Mouse (Mus musculus): ENCODE results near the gene Rin1. TPM values are rescaled to one million over a fixed set of nuclear protein-coding genes. Genes with fewer than 3 reads are reported as not detected.
A peak's percentile ranks its signal among the peaks of the same experiment; 100 is the strongest.
"Not testable (repeated sequence)": the region's sequence is repeated elsewhere in the genome, so short reads cannot be mapped to it uniquely, and the experiment has no call there.

Rin1 gene
- total RNA-seq, 1 experiment: 16.5 TPM

DNA sequence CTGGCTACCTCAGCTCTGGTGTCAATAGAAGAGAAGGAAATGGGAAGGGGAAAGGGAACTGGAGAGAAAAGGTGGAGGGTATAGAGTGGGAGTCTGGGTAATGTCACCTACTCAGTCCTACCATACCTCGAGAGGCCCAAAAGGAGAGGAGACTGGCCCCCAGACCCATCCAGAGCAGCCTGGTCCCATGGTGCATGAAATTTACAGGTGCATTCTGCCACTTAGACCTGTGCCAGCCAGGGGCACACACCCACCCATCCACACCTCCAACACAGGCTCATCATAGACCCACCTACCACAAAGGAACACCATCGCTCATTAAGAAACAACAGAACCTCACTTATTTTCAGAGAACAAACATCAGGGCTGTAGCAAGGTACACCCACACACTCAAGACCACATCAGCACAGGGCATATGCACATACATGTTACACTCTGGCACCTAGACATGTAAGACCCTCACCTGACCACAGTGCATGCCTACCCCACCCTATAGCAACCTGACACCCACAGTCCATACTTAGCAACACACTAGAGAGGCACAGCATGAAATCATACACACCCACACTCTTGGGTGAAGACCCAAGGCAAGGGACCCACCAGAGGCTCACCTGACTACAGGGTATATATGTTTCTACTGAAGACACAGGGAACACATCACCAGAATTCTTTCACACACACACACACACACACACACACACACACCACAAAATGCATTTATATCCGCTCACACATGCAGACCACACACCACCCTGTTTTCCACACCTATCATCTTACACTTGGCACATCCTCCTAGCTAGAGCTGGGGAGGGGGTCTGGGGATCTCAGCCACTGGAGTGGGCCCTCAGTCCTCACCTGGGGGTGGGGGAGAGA, 33.9 kb downstream of the Rin1 start:
- Histone ChIP-seq H3K9ac (ENCODE audit: insufficient read depth, low read depth, low read length, poor library complexity, severe bottlenecking) (no peak overlapping the region), H3K4me1 (ENCODE audit: control insufficient read depth in 2 of 2, insufficient read depth in 2 of 2, low read length in 2 of 2, poor library complexity in 1 of 2) (peaks cover 2 to 18% of the 10 kb centered on the region in 2 experiments; a peak in 3 of 4 replicates), H3K4me3 (ENCODE audit: insufficient read depth in 1 of 2, low read depth in 1 of 2, low read length in 2 of 2, poor library complexity in 1 of 2, severe bottlenecking in 1 of 2) (peak overlapping the region; percentile 76 to 85; a peak in 2 of 4 replicates), H3K36me3 (ENCODE audit: control insufficient read depth, insufficient read depth, low read length, poor library complexity, severe bottlenecking) (no peaks in the 10 kb centered on the region), H3K9me3 (ENCODE audit: control insufficient read depth, insufficient read depth, low read depth, low read length) (no peaks in the 10 kb centered on the region), H3K27ac (ENCODE audit: insufficient read depth, low read depth, low read length, poor library complexity, severe bottlenecking) (no peak overlapping the region)
- DNase-seq (ENCODE audit: low read depth, low spot score): no peak
- no peak for TF ChIP-seq ZC3H11A (IDR thresholded peaks at IDR 0.05; ENCODE audit: borderline replicate concordance, low read depth, low read length)
- TF ChIP-seq MAFK (IDR thresholded peaks at IDR 0.05; ENCODE audit: insufficient read depth, low read depth, low read length): no peak
- TF ChIP-seq HCFC1 (IDR thresholded peaks at IDR 0.05; ENCODE audit: borderline replicate concordance, insufficient read depth, low read length): no peak
- no peak for TF ChIP-seq CHD2 (IDR thresholded peaks at IDR 0.05; ENCODE audit: low read depth, low read length)
- TF ChIP-seq ZNF384 (IDR thresholded peaks at IDR 0.05; ENCODE audit: low read depth, low read length): no peak
- in situ Hi-C loops (cut with MboI; ENCODE audit: low sequenced_read_pairs in 2 of 2, unreplicated experiment in 2 of 2): no loop called here

DNA sequence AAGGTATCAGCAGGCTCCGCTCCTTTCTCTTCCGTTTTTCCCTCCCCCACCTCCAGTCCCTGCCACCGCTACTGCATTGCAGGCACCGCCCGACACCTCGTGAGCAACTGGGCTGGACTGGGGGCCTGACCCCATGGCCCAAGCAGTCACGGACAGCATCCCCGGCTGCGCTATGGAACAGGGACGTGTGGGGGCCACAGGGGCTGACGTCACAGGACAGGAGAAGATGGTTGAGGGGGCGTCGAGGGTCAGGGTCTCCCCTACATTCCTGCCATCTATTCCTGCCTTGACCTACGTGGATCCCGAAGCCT, 34.5 kb downstream of the Rin1 start:
- in situ Hi-C loops (cut with MboI; ENCODE audit: low sequenced_read_pairs in 2 of 2, unreplicated experiment in 2 of 2): no loop called here
- H3K4me3 ChIP-seq (ENCODE audit: insufficient read depth in 1 of 2, low read depth in 1 of 2, low read length in 2 of 2, poor library complexity in 1 of 2, severe bottlenecking in 1 of 2): peak overlapping the region; percentile 76 to 85
- H3K9ac ChIP-seq (ENCODE audit: insufficient read depth, low read depth, low read length, poor library complexity, severe bottlenecking): peak overlapping the region; percentile 74; the same call in 1 of the 2 replicates
- DNase-seq (ENCODE audit: low read depth, low spot score): no peak
- H3K36me3 ChIP-seq (ENCODE audit: control insufficient read depth, insufficient read depth, low read length, poor library complexity, severe bottlenecking): peaks cover 2% of the 10 kb centered on the region; the same call in 1 of the 2 replicates
- no peak overlapping the region for H3K27ac ChIP-seq (ENCODE audit: insufficient read depth, low read depth, low read length, poor library complexity, severe bottlenecking)
- H3K9me3 ChIP-seq (ENCODE audit: control insufficient read depth, insufficient read depth, low read depth, low read length): no peaks in the 10 kb centered on the region
- peaks cover 2 to 20% of the 10 kb centered on the region in 2 experiments; a peak in 3 of 4 replicates for H3K4me1 ChIP-seq (ENCODE audit: control insufficient read depth in 2 of 2, insufficient read depth in 2 of 2, low read length in 2 of 2, poor library complexity in 1 of 2)
- TF ChIP-seq ZC3H11A (IDR thresholded peaks at IDR 0.05; ENCODE audit: borderline replicate concordance, low read depth, low read length): no peak
- TF ChIP-seq CHD2 (IDR thresholded peaks at IDR 0.05; ENCODE audit: low read depth, low read length): no peak
- no peak for TF ChIP-seq MAFK (IDR thresholded peaks at IDR 0.05; ENCODE audit: insufficient read depth, low read depth, low read length)
- no peak for TF ChIP-seq HCFC1 (IDR thresholded peaks at IDR 0.05; ENCODE audit: borderline replicate concordance, insufficient read depth, low read length)
- no peak for TF ChIP-seq ZNF384 (IDR thresholded peaks at IDR 0.05; ENCODE audit: low read depth, low read length)

DNA sequence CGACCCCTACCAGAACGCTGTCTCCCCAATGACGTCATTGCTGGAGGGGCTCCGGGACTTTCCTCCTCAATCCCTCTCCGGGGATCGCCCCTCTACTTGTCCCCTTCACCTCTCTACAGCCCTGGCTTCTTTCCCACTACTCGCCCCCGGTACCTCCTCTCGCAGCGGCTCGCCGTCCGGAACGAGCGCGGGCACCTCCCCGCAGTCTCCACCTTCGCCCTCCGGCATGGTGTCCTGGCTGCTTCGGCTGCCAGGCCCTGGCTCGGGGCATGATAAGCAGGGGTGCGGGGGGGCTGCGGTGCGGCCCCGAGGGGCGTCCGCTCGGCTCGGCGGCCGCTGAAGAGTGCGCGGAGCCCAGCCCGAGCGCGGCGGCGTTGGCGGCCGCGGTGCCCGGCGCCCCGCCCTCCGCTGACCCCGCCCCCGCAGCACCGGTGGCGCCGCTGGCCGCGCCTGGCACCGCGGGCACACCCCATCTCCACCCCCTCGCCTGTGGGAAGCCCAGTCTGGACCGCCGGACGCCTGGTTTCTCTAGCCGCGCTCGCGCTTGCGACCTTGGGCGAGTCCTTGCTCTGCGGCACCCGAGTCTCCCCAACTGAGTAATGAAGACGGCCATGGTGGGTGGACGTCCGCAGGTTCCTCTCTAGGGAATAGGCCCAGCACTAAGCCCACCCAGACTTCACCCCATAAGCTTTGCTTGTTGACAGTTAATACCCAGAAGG, 35.0 kb downstream of the Rin1 start, which contains the start of gene Tmem151a:
TSS of gene Tmem151a (minus strand) at position 387 of the 719 bp plus-strand sequence.
- H3K9me3 ChIP-seq (ENCODE audit: control insufficient read depth, insufficient read depth, low read depth, low read length): no peaks in the 10 kb centered on the region
- peak within 1 kb of the TSS; percentile 74 for H3K9ac ChIP-seq (ENCODE audit: insufficient read depth, low read depth, low read length, poor library complexity, severe bottlenecking)
- H3K4me1 ChIP-seq (ENCODE audit: control insufficient read depth in 2 of 2, insufficient read depth in 2 of 2, low read length in 2 of 2, poor library complexity in 1 of 2): peaks cover 2 to 20% of the 10 kb centered on the region in 2 experiments; a peak in 3 of 4 replicates
- peak within 1 kb of the TSS; percentile 76 to 85 for H3K4me3 ChIP-seq (ENCODE audit: insufficient read depth in 1 of 2, low read depth in 1 of 2, low read length in 2 of 2, poor library complexity in 1 of 2, severe bottlenecking in 1 of 2)
- DNase-seq (ENCODE audit: low read depth, low spot score): no peak
- TF ChIP-seq ZC3H11A (IDR thresholded peaks at IDR 0.05; ENCODE audit: borderline replicate concordance, low read depth, low read length): no peak
- TF ChIP-seq CHD2 (IDR thresholded peaks at IDR 0.05; ENCODE audit: low read depth, low read length): no peak
- TF ChIP-seq ZNF384 (IDR thresholded peaks at IDR 0.05; ENCODE audit: low read depth, low read length): no peak
- TF ChIP-seq MAFK (IDR thresholded peaks at IDR 0.05; ENCODE audit: insufficient read depth, low read depth, low read length): no peak
- TF ChIP-seq HCFC1 (IDR thresholded peaks at IDR 0.05; ENCODE audit: borderline replicate concordance, insufficient read depth, low read length): no peak
- H3K27ac ChIP-seq (ENCODE audit: insufficient read depth, low read depth, low read length, poor library complexity, severe bottlenecking): no peak within 1 kb of the TSS
- in situ Hi-C loops (cut with MboI; ENCODE audit: low sequenced_read_pairs in 2 of 2, unreplicated experiment in 2 of 2): no loop called here
- peaks cover 2% of the 10 kb centered on the region; the same call in 1 of the 2 replicates for H3K36me3 ChIP-seq (ENCODE audit: control insufficient read depth, insufficient read depth, low read length, poor library complexity, severe bottlenecking)

DNA sequence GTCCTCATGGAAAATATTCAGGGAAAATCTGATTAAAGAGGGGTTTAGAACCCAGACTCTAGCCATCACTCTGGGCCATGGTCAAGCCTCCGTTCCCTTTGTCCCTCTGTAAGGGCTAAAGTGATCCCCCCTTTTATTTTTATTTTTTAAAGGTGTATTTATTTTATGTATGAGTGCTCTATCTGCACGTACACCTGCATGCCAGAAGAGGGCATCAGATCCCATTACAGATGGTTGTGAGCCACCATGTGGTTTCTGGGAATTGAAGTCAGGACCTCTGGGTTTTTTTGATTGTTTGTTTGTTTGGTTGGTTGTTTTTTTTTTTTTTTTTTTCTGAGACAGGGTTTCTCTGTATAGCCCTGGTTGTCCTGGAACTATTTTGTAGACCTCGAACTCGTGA, 36.3 kb downstream of the Rin1 start:
- H3K27ac ChIP-seq (ENCODE audit: insufficient read depth, low read depth, low read length, poor library complexity, severe bottlenecking); DNase-seq (ENCODE audit: low read depth, low spot score); H3K9ac ChIP-seq (ENCODE audit: insufficient read depth, low read depth, low read length, poor library complexity, severe bottlenecking); H3K36me3 ChIP-seq (ENCODE audit: control insufficient read depth, insufficient read depth, low read length, poor library complexity, severe bottlenecking); H3K9me3 ChIP-seq (ENCODE audit: control insufficient read depth, insufficient read depth, low read depth, low read length); in situ Hi-C loops (cut with MboI; ENCODE audit: low sequenced_read_pairs in 2 of 2, unreplicated experiment in 2 of 2); H3K4me3 ChIP-seq (ENCODE audit: insufficient read depth in 1 of 2, low read depth in 1 of 2, low read length in 2 of 2, poor library complexity in 1 of 2, severe bottlenecking in 1 of 2): not testable (repeated sequence)
- H3K4me1 ChIP-seq (ENCODE audit: control insufficient read depth in 2 of 2, insufficient read depth in 2 of 2, low read length in 2 of 2, poor library complexity in 1 of 2): peaks cover 2 to 20% of the 10 kb centered on the region in 2 experiments; a peak in 3 of 4 replicates

Measured in ES-E14 (cell line).